Mouse (Mus musculus) right cerebral cortex, postnatal 36 days (tissue): ENCODE data around the gene Baiap3.

Experiments
- DNase-seq, 2 experiments: peaks; one replicate each; pipeline ENCODE4 v3.0.0; 2022; ENCODE audit warnings: low spot score in 2 of 2, mixed read lengths in 1 of 2

Gene Baiap3

GRCm38 (mm10) chr17:25256140-25256754, at the start of gene Baiap3:
Gene Baiap3, minus strand, starts transcription at chr17:25256364.
- DNase-seq, result no peak

GRCm38 (mm10) chr17:25298094-25298493, 41.9 kb upstream of the Baiap3 start, which contains the start of gene Prss34:
Gene Prss34, plus strand, starts transcription at chr17:25298394.
- no peak for DNase-seq

GRCm38 (mm10) chr17:25294111-25294510, 37.9 kb upstream of the Baiap3 start:
- DNase-seq, result no peak

DNA sequence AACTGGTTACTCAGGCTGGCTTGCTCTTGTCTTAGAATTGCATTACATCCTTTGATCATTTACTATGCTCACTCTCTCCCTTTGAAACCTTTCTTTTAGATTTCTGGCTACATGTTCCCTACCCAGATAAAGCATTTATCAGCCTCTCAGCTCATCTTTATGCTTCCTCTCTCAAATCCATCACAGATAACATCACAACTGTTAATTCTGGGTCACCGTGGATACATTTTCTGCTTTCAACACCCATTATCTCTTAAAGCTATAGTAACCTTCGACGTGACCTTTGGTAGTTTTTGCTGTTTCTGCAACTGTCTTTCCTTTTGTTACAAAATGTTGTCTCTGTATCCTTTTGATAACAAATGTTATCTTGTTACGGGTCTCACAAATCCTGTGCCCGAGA, 37.3 kb upstream of the Baiap3 start:
- no peak for DNase-seq

DNA sequence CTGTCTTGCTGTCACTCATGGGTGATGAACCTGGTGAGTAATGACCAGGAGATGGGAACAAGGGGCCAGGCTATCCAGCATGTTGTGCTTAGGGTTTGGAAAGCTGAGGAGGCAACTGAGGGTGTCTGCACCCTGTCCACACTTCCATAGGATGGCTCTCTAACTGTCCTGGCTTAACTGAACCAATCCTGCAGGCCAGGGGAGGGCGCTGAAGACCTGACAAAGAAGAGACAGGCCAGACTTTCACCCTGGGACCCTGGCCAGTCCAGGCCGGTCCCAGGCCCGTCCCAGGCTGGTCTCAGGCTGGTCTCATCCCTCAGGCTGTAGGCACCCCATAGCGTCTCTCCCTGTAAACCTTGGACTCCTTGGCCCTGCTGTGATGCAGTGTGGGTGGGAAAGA, 34.2 kb upstream of the Baiap3 start:
- no peak for DNase-seq

GRCm38 (mm10) chr17:25288842-25289241, 32.7 kb upstream of the Baiap3 start:
- peak in 1 of 2 experiments; percentile 30 for DNase-seq

DNA sequence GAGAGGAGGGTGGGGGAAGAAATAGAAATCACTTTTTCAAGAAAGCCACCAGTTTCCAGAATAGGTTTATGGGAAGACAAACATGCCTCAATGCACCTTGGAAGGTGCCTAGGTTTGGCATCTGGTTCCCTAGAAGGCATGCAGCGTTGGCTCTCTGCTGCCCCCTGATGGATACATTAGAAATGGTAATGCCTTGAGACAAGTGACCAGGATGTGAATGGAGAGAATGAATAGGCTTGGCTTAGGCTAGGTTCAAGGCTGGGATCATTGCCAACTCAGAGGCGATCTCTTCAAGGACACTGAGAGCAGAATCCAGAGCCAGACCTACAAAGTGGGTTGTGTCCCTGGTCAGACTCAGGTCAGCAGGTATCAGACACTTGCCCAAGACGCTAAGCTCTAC, 28.9 kb upstream of the Baiap3 start:
- DNase-seq, result no peak

DNA sequence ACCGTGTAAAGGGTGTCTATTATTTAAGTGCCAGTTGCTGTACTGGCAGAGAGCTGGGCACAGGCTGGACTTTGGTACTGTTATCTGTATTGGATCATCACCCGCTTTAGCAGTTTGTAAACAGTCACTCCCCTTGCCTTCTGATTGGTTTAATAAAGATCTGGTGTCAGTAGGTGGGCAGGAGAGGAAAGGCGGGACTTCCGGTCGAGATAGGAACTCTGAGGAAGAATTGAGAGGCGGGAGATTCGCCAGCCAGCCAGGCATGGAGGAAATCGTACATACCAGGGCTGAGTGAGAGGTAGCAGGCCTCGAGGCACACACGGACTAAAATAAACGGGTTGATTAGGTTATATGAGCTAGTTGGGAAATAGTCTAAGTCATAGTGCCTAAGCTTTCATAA, 26.0 kb upstream of the Baiap3 start:
- no peak for DNase-seq

- no peak for DNase-seq
Observed at GRCm38 (mm10) chr17:25275833-25276232, 19.7 kb upstream of the Baiap3 start.

- DNase-seq, result no peak
Observed at GRCm38 (mm10) chr17:25274571-25275346, 18.6 kb upstream of the Baiap3 start, which contains the start of gene Ube2i. Gene Ube2i, minus strand, starts transcription at chr17:25274622.

DNA sequence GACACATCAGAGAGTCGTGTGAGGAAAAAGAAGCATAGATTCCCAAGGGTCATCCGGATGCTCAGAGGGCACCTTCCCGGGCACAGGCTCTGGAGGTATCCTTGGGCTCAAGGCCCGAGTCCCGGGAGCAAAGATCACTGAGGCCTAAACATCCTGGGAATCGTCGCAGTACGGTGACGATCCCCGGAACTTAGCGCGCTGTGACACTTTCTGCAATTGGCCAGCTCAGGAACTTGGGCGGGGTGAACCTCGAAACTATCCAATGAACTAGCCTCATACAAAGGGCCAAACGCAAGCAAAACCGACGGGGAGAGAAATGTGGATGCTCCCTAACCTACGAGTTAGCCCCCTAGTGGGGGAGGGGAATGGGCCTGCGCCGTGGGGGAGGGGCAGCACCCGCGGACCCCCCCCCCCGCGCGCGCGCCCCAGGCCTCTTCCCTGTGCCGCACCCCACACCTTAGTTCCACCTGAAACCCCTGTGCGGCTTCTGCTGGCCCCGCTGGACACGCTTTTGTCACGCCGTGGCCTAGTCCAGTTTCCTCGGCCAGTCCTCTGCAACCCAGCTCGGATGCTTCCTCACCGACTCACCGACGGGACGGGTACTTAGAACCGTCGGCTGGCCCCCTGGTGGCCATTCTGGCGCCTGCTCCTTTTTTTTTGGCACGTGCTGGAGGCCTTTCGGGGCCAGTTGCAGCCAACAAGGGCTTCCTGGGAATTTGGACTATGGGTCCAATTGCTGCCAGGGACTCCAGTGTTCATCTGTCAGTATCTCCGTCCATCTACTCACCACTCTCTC, 17.7 kb upstream of the Baiap3 start:
- peak; percentile 90 to 91 for DNase-seq

DNA sequence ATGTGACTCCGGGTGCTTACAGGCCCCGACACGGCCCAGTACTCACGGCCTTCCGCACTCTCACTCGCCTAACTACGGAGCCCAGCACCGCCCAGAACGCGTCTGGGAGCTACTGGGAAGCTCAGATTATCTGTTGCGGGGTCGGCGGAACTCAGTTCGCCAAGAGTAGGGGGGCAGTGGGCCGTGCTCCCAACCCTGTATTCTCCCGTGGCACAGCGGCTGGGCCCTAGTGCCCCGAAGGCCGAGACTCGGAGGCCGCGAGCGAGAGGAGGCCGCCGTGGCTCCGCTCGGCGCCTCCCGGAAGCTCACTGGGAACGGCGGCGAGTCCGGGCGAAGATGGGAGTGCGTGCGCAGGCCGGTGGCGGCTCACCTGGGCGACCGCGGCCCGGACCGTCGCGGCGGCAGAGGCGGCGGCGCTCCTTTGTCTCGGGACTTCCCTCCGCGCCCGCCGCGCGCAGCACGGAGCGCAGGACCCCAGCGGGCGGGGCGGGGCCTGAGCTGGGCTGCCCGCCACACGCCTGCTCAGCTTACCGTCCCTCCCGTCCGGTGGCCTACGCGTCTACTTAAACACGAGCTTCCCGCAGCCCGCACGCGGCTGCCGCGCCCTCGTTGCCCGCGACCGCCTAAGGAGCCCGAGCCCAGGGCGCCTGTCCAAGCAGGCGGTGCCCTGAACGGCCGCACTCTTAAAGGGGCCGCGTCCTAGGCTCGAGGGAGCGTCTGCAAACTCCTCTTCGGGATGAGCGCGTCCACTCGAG, 17.0 kb upstream of the Baiap3 start:
- DNase-seq, result peak; percentile 83 to 85

DNA sequence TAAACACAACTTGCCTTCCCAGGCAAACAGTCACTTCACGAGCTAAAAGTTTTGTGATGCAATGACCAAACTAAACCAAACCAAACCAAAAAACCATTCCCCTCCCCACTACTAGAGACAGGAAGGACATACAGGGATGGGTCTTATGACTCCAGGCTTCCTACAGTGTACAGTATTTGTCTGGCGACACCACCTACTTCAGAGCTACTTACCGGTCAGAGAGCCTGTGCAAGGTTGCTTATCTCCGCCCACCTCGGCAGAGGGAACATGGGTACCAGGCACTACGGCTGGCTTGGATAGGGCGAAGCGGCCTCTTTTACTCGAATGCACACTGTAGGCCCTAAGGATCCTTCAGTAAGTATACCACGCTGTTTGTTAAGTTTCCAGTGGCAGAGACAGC, 16.2 kb upstream of the Baiap3 start:
- no peak for DNase-seq

DNA sequence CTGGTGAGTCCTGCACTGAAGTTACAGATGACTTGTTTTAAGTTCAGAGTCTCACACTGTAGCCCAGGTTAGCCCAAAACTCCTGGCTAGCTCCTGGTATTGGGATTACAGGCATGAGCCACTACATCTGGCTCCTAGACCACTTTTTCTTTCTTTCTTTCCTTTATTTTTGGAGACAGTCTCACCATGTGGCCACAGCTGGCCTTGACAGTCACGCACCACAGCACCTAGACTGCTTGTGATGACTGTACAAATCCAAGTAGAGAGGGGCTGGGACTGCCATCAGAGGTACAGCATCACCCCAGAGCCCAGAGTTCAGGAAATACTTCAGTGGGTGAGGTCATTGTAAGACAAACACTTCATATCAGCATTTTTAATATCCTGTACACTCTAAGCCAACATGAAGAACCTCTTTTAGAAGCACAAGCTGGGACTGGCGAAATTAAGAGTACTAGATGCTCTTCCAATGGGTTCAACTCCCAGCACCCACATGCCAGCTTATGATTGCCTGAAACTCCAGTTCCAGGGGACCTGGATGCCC, 14.7 kb upstream of the Baiap3 start:
- no peak for DNase-seq

DNA sequence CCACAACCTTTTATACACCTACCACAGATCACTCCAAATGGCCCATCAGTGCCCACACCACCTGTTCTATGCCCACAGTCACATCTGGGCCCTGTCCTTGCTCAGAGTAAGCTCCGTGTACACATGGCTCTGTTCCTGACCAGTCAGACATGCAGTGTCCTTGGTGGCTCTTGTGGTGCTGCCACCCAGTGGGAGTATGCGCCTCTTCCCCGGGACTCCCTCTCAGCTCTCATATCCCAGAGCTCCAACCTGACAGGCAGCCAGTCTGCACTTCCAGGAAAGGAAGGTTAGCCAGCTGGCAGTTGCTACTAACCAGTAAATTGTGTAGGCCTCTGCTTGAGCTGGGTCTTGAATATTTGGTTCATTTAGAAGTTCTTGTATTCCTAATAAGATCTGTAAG, 8.3 kb upstream of the Baiap3 start:
- DNase-seq, result no peak

DNA sequence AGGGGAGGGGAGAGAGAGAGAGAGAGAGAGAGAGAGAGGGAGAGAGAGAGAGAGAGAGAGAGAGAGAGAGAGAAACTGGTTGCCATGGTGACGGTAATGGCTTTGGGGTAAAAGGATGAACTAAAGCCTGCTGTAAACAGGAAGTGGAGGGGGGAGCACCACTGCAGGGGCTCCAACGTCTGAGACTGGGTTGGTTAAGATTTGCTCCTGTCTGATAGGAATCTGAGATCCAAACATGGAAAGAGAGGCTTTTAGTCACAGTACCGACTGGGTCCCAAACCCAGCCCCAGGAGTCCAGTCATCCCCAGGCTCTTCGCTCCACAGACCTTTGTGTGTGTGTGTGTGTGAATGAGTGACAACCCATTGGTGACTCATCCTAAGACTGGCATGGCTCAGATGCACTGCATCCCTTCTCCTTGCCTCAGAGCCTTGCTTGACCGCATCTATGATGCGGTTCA, 1.7 kb upstream of the Baiap3 start:
- DNase-seq, result no peak

DNA sequence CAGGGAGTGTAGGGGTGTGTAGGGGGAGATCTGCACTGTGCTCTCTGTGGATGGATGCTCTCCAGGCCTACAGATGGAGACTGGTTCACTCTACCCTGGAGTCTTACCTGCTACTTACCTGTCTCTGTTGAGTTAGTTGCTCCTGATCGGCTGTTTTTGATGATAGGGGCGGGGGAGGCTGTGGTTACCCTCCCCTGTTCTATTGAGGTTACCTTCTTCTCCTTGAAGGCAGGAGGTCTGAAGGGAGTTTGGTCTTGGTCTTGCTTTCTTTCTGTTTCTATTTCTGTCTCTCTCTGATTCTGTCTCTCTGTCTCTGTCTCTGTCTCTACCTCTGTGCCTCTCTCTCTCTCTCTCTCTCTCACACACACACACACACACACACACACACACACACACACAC, 1.1 kb downstream of the Baiap3 start:
- no peak for DNase-seq

DNA sequence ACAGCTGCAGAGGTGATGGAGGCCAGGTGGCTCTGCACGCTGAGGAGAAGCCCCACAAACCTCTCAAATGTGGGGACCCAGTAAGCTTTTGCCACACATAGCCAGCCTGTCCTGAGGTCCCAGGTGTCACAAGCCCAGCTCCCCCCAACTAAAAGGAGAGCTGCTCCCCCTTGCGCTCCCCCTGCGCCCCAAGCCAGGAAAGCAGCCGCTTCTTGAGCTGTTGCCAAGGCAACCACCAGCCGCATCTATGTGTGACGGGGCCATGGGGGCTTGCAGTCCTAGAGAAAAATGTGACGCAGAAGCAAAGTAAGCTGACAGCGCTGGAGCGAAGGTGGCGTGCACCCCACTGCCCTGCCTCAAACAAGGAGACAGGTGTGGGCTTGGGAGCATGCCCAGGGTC, 2.4 kb downstream of the Baiap3 start:
- no peak for DNase-seq

- no peak for DNase-seq
Observed at GRCm38 (mm10) chr17:25252643-25253042, 3.5 kb downstream of the Baiap3 start.

- DNase-seq, result no peak
Observed at GRCm38 (mm10) chr17:25250181-25250835, 5.9 kb downstream of the Baiap3 start.
